24 mouse cellular contexts compared by ENCODE assay signal in the genomic region with DNA sequence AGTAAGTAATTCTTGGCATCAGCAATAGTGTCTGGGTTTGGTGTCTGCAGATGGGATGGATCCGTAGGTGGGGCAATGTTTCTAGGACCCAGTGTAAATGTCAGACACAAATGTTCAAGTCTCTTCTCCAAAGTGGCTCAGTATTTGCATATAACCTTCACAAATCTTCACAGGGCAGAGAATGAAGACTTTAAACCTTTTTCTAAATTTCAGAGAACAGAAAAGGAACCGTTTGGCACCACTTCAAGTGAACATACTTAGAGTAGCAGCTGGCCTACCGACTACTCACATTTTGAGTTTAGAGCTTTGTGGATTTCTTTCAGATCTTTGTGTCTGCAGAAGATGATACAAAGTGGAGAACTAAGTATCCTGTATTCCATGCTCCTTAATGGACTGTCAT.
A peak's percentile ranks its signal among the peaks of the same experiment; 100 is the strongest.
DNase-seq lines count a peak whose midpoint lies in the region; ATAC-seq lines count a peak whose summit lies in the region.
"Had no signal": no experiment of that assay in that cellular context is flagged by ENCODE, and none has a peak within 500 bp of the region (broad histone marks: within the 10 kb centered on the region; RNA-seq: fewer than 3 reads in every experiment).

No protein-coding gene starts in this region.

- no peak for ATAC-seq in megakaryocyte-erythroid progenitor cell, adult 5-6 weeks (replicated peaks; ENCODE audit: low FRiP score, low TSS enrichment, poor library complexity, severe bottlenecking)
- ATAC-seq: forebrain, embryonic 16.5 days; hindbrain, postnatal 0 days; intestine, postnatal 0 days; lung, postnatal 0 days had no signal

- DNase-seq in frontal cortex, adult 2 months (ENCODE audit: extremely low spot score in 1 of 2, low spot score in 1 of 2): peak; percentile 8 to 61
- no peak for DNase-seq in frontal cortex, postnatal 25 days (ENCODE audit: low spot score in 2 of 2)
- DNase-seq in right cerebral cortex, adult 2 months (ENCODE audit: low spot score in 2 of 2): peak; percentile 9 to 19
- DNase-seq in right cerebral cortex, postnatal 14 days: no peak
- peak; percentile 5 to 46 for DNase-seq in left cerebral cortex, adult 9 months (ENCODE audit: low spot score in 2 of 2)
- no peak for DNase-seq in cerebellum, postnatal 36 days
- DNase-seq: adrenal gland, postnatal 10 days; cerebellum, adult 11 months; cerebellum, postnatal 10 days; gastrocnemius, postnatal 25 days; heart, adult 11 months; kidney, adult 9 months; kidney, postnatal 14 days; liver, embryonic 13.5 days; lung, adult 18-20 months; midbrain, embryonic 14.5 days; right cerebral cortex, postnatal 4 days; thymus, adult 18-20 months; thymus, postnatal 25 days had no signal

Comparison
In these comparisons a context has a peak if more than half of its experiments do, and no peak if none do; other contexts are left out.
1. DNase-seq: peak in frontal cortex, adult 2 months (2 of 2), right cerebral cortex, adult 2 months (2 of 2) and left cerebral cortex, adult 9 months (2 of 2); none in frontal cortex, postnatal 25 days (0 of 2), right cerebral cortex, postnatal 14 days (single experiment) and cerebellum, postnatal 36 days (0 of 2).